Mouse (Mus musculus) 3134 (cell line): ENCODE measurements at regions not wholly inside any gene's neighbourhood (a gene's known extent, or its start where the extent isn't known, plus 50 kb on each side); places are given as distances from the start of the nearest gene placed in this dataset.

Experiments
- DNase-seq: peaks from one replicate; pipeline ENCODE4 v3.0.0-alpha.2; 2011; ENCODE audit warnings: low spot score; ENCODE audit not compliant: insufficient read length; ENCODE audit errors: extremely low read depth

DNA sequence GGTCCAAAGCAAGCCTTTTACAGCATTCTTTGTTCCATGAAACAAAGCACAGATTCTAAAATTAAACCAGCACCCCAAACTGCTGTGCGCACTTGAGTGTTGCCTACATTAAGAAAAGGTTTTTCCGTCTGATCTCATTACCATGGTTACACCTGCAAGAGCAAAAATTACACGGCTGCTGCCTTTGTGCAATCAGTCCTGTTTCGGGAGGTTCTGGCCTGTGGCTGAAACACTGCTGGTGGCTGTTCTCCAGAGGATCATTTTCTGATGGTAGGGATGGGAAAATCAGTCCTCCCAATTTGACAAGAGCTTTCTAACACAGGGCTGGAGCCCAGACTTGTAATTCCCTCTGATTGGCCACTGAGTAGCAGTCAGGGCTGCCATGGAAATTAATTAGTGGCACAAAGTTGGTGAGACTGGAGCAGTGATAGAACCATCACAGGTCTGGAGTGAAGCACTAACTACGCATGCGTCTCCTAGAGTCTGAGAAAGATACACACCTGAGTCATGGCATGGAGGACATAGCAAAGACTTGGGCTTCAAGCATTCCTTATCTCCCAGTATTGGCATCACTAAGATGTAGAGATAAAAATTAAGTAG is 114.8 kb upstream of the Fam49a start:
- DNase-seq = no peak

DNA sequence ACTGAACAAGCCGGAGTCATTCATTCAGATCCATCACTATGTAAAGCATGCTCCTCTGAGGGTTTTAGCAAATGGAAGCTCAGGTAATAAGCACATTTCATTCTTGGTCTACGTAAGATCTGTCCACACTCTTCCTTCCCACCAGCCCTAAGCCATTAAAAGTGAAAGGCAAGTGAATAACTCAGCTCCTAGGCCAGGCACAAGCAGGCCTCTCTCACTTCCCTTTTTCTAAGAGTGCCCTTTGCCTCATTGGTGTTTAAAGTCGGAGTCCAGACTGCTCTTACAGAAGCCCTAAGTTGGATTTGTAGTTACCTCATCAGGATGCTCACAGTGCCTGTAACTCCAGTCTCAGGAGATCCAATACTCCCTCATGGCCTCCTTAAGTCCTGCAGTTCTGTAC is 114.1 kb upstream of the Fam49a start:
- no peak for DNase-seq

DNA sequence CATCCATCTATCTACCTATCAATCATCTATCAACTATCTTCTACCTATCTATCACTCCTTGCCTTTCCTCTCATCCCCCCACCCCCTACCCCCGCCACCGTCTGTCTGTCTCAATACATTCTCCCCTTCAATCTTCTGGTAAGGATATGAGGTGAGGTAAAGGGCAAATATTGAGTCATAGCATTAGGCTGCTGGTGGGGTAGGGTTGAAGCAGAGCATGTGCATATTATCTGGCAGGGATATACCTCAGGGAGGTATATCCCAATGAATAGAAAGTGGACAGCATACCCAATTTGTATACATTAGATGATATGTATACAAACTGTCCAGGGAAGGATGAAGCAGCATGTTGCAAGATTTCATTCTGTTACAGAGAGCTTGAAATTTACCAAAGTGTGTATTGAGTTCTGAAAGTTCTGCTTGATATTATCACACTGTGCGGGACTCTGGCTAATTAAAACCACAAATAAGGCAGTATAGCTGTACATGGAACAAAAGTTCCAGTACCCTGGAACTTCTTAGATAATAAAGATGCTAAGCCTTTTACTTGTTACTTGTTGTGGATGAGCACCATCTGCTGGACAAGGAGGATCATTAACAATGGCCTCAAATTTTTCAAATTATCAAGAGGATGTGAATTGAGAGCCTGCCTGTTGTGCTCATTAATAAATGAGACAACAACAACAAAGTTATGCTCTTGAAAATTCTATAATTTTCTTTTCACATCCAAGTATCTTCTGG is 113.1 kb upstream of the Fam49a start:
- no peak for DNase-seq

DNA sequence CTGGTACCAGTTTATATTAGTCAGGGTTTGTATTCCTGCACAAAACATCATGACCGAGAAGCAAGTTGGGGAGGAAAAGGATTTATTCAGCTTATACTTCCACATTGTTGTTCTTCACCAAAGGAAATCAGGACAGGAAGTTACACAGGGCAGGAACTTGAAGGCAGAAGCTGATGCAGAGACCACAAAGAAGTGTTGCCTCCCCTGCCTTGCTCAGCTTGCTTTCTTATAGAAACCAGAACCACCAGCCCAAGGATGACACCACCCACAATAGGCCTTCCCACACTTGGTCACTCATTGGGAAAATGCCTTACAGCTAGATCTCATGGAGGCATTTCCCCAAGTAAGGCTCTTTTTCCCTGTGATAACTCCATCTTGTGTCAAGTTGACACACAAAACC is 97.5 kb upstream of the Fam49a start:
- DNase-seq = no peak

DNA sequence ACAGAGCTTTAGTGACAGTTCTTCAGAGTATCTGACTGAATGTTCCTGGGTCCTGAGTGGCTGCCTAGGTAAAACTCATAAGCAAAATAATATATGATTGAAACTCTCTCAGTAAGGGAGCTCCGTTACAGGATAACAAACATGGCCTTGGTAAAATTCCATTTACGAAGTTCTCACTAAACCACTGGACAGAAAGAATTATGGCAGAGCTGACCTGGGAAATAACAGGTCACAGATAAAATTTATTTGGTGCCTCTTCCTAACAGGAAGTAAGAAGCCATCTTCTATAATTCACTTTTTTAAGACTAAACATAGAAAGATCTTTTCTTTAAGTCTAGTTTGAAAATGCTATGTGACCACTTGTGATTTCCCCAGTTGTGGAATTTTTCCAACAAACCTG is 91.4 kb upstream of the Fam49a start:
- no peak for DNase-seq

DNA sequence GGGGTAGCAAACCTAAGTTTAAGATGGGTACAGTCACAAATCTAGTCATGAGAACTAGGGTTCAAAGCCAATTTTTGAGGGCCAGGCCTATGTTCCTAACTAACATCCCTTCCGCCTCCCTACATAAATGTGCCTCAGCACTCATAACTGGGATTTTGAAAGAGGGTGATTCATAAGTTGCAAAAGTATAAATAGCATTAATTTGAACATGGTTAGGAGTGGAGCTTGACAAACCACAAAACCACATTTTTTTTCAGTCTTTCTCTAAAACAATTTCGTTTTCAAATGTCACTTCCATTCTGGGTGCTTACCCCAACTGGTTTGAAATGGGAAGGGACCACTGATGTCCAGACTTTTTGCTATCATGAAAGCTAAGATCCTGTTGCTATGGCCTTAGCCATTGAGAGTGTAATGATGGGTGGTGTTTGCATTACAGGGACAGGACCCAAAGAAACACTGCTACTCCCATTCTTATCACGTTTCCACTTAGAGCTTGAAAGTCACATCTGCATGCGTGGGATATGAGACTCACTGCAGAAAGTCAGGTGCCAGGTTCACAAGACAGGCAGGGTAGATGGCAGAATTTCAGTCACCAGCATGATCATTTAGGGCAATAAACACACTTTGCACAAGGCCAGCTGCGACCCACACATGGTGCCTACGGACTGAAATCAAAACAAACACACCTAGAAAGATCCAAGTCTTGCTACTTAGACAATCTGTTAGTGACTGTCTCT is 89.7 kb upstream of the Fam49a start:
- DNase-seq = no peak

DNA sequence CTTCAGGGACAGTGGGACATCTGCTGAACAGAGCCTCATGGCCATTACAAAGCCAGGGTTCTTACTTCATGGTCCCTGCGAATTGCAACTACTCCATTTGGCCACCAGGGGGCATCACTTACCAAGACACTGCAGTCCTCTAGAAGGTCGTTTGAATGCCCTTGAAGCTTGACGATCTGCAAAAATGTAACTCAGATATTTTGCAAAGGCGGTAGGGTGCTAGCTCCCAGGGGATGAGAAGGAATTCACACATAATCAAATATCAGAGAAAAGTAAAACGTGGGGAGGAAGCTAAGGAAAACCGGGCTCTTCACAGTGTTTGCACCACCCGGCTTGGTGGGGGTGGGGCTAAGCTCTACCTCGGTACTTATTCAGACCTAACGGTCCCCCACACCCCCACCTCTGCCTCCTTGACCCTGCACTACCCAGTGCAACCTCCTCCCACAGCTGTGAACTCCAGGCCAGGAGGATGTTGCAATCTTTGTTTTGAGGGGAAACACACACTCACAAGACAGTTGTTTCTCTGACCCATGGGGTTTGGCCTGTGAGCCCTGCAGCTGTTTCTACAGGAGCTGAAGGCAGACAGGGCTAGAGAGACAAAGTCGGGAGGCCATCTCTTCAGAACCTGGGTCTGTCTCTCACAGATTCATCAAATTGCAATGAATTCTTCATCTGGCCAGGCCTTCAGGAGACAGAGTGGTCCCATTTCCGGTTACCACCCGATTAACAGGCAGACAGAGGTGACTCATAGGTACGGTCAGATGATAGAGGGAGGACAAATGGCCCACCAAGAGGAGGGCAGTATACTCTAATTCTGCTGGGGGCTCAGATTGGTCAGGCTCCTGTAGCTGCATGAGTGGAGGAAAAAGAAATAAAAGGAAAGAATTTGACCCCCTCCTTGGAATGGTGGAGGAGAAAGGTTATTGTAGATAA is 85.3 kb upstream of the Fam49a start:
- DNase-seq = peak; percentile 4

DNA sequence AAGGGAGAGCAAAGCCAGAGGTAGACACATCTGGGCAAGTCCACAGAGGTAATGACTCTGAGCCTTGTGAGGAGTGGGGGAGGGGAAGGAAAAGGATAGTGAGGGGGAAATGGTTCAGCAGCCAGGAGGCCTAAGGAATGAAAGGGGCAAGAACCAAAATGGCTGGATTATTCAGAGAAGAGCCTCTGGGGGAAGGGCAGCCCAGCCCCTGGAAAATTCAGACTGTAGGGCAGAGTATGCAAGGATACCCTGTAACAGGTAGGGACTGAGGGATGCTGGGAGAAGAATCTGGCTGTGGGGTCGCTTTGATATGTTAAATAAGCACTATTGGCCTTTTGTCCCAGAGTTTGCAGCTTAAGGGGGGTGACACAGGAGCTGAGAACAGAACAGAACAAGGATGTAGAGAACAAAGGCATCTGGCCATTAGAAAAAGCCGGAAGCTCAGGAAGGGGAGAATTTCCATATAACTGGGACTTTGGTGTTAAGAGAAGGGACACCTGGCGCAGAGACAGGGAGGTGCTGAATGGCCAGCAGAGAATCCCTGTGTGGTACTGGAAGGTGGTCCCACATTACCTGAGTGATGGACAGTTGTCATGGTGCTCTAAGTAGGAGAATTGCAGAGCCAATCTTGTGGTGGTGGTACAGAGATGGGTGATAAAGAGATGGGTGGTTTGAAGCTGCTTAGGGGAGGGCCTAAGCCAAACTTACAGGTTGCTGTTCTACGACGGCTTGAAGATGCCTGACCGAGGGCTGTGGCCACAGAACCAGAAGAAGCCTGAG is 84.5 kb upstream of the Fam49a start:
- no peak for DNase-seq

DNA sequence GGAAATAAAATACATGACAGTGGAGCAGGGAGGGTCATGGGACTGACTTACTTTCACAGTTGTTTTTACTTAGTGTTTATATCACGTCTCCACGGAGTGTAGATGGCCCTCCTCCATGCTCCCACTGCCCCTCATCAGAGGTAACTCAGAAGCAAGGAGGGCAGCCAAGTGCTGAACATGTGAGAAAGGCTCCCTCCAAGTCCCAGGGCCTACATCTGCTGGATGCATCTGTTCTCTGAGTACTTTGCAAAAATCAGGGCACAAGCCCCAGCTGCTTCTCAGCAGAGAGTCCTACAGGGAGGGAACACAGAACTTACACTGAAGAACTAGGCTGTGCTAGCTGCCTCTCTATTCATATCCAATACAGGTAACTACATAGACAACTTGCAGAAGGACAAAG is 83.5 kb upstream of the Fam49a start:
- DNase-seq = no peak

DNA sequence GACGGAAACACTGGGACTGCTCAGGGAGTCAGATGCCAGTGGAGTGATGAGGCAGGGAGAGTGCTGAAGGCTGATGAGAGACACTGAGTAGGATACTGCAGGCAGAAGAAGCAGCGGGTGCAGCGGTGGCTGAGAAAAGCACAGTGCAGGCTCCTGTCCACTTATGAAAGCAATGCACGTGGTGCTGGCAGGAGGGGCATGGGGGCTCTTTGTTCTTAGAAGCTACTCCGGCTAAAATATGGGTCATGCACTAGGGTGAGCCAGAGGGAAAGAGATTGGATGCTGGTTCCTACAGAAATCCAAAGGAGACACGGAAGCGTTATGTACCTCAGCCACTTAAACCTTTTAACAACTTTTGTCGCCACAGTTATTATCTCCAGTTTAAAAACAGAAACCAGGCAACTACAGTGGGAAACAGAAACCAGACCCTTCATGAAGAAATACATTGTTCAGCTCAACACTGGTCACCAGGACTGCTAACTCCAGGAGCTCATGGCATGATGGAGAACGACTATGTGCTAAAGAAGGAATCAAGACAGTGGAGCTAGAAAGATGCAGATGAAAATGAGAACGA is 82.6 kb upstream of the Fam49a start:
- DNase-seq = no peak

DNA sequence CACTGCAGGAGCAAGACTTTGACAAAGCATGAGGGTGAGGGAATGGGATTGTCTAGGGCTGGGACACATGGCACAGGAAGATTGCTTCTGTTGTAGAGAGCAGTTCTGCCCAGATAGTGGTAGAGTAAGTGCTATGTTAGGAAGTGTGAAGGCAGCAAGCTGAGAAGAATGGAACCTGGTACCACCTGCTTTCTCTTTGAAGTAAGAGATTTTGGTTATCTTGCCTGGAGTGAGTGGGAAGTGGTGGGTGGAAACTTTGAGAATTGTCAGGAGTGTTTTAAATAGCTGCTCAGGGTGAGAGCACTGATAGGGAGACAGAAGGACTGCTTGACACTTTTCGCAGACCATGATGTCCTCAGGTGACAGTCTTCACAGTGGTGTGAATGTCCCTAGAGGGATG is 81.0 kb upstream of the Fam49a start:
- no peak for DNase-seq

DNA sequence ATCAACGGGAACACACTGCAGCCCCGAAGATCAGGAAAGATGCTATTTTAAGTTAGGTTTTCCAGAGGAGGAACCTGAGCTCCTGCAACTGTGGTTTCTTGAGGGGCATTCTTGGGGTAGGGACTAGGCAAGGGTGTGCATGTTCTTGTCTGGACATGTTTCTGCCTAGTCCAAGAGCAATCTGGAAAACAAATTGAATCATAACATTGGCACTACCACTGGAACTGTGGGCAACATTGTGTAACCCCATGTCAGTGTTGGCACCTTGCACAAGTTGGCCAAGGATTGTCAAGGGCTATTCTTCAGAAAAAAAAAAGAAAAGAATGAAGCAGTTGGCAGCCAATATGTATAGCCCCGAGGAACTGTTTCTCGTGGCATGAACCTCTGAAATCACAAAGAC is 80.3 kb upstream of the Fam49a start:
- DNase-seq = no peak

DNA sequence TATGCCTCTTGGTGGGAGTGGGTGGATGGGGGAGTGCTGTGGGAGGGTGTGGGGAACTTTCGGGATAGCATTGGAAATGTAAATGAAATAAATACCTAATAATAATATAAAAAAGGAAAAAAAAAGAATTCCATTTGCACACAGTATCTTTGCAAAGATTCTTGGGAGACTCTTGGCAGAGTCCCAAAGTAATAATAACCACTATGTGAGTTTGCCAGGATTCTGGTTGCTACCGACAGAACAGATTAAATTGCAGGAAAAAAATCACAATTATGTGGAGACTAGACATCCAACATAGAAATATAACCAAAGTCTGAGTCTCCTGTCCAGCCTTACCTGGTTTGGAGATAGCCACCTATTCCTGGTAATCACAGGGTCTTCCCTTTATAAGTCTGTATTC is 75.6 kb upstream of the Fam49a start:
- no peak for DNase-seq

DNA sequence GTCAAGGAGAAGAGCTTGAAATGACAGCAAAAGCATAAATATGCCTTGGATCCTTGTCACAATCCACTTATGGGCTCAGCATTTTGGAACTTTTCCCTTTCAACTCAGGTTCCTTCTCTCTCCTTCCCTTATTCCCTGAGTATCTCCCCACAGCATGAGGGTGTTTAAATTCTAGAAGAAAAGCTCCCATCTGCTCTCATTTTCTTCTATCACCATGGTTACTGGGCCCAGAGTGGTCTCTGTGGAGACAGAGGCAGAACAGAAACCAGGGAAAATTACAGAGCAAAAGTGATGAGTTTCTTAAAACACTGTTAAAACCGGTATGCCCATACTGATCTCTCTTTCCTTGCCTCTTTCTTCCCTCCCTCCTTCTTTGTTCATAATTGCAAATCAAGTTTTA is 66.9 kb upstream of the Fam49a start:
- no peak for DNase-seq

DNA sequence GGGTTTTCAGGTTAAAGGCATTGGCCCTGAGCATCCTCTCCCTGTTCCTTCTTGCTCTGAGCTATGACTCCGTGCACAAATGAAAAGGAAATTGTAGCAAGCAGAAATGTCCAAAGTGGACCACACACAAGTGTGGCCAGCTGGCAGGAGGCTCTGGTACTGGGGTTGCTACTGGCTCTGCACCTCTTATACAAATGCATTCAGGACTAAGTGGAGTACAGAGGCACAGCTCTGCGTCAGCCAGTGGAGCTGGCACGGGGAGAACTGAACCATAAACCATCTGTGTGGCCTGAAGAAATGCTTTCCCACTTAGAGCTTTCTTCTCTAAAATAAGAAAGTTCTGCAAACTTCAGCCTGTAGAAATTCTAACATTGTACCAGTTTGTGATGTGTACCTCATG is 65.3 kb upstream of the Fam49a start:
- DNase-seq = no peak

DNA sequence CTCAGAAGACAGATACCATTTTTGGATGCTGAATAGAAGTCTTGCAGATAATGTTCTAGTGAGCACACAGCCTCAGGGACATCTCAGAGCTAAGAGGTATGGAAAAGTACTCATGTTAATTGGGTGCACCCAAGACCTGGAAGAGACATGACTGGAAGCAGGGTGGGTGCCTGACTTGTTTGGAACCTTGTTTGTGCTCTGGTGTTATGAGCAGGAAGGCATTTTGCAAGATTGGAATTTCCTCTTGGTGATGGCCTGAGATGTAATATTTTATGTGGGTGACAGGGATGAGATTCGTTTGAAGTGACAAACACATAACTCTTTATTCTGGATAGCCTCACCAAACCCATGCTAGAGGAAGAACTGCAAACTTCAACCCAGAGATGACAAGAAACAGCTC is 53.7 kb upstream of the Fam49a start:
- DNase-seq = no peak
